Mouse (Mus musculus): ENCODE data around the gene Klhl41. TPM values are rescaled to one million over a fixed set of nuclear protein-coding genes. Genes with fewer than 3 reads are reported as not detected.
A peak's percentile ranks its signal among the peaks of the same experiment; 100 is the strongest.

Klhl41 gene
- polyA plus RNA-seq, 1 experiment from 2014 or later, result 1.6 TPM

GRCm38 (mm10) chr2:69690214-69690613 is 20.3 kb downstream of the Klhl41 start:
- Histone ChIP-seq H3K27ac (replicated peaks; ENCODE audit: low read depth, low read length) (no peak overlapping the region), H3K4me3 (ENCODE audit: low read depth, low read length) (no peak overlapping the region), H3K36me3 (replicated peaks; ENCODE audit: control insufficient read depth, insufficient read depth, low read depth, low read length) (peaks cover 5% of the 10 kb centered on the region; the same call in 1 of the 2 replicates), H3K9me3 (replicated peaks; ENCODE audit: control insufficient read depth, low read length) (no peaks in the 10 kb centered on the region), H3K27me3 (ENCODE audit: control insufficient read depth, insufficient read depth, low read length) (no peaks in the 10 kb centered on the region), H3K4me1 (ENCODE audit: control insufficient read depth, insufficient read depth, low read length) (no peaks in the 10 kb centered on the region), H3K9ac (replicated peaks; ENCODE audit: low read length) (no peak overlapping the region), H3K4me2 (ENCODE audit: low read depth, low read length) (no peak overlapping the region)
- ATAC-seq (replicated peaks; ENCODE audit: insufficient number of reproducible peaks, low FRiP score, low TSS enrichment, low read depth) (no peak), DNase-seq (ENCODE audit: low spot score) (no peak)
- 89% methylated on average over 3 of the region's 3 CpGs for WGBS

- Histone ChIP-seq H3K27ac (replicated peaks; ENCODE audit: low read depth, low read length) (no peak overlapping the region), H3K36me3 (replicated peaks; ENCODE audit: control insufficient read depth, insufficient read depth, low read depth, low read length) (peaks cover 5% of the 10 kb centered on the region; the same call in 1 of the 2 replicates)
- no peak for ATAC-seq (replicated peaks; ENCODE audit: insufficient number of reproducible peaks, low FRiP score, low TSS enrichment, low read depth)
Observed at GRCm38 (mm10) chr2:69690843-69691242, 20.9 kb downstream of the Klhl41 start.

GRCm38 (mm10) chr2:69693501-69693900 is 23.6 kb downstream of the Klhl41 start:
- no peaks in the 10 kb centered on the region for H3K4me1 ChIP-seq (ENCODE audit: control insufficient read depth, insufficient read depth, low read length)
- WGBS, result 93% methylated on average over 11 of the region's 11 CpGs
- no peak overlapping the region for H3K9ac ChIP-seq (replicated peaks; ENCODE audit: low read length)
- H3K27ac ChIP-seq (replicated peaks; ENCODE audit: low read depth, low read length), result no peak overlapping the region
- no peak overlapping the region for H3K4me3 ChIP-seq (ENCODE audit: low read depth, low read length)
- ATAC-seq (replicated peaks; ENCODE audit: insufficient number of reproducible peaks, low FRiP score, low TSS enrichment, low read depth) (no peak), DNase-seq (ENCODE audit: low spot score) (no peak)
- H3K4me2 ChIP-seq (ENCODE audit: low read depth, low read length), result no peak overlapping the region
- H3K9me3 ChIP-seq (replicated peaks; ENCODE audit: control insufficient read depth, low read length), result no peaks in the 10 kb centered on the region
- H3K36me3 ChIP-seq (replicated peaks; ENCODE audit: control insufficient read depth, insufficient read depth, low read depth, low read length), result peaks cover 5% of the 10 kb centered on the region; the same call in 1 of the 2 replicates
- H3K27me3 ChIP-seq (ENCODE audit: control insufficient read depth, insufficient read depth, low read length), result no peaks in the 10 kb centered on the region

More at GRCm38 (mm10) chr2:69690843-69691242, 20.9 kb downstream of the Klhl41 start:
- WGBS, result 93% methylated on average over 6 of the region's 6 CpGs
- Histone ChIP-seq H3K9me3 (replicated peaks; ENCODE audit: control insufficient read depth, low read length) (no peaks in the 10 kb centered on the region), H3K4me1 (ENCODE audit: control insufficient read depth, insufficient read depth, low read length) (no peaks in the 10 kb centered on the region), H3K4me3 (ENCODE audit: low read depth, low read length) (no peak overlapping the region), H3K9ac (replicated peaks; ENCODE audit: low read length) (no peak overlapping the region), H3K27me3 (ENCODE audit: control insufficient read depth, insufficient read depth, low read length) (no peaks in the 10 kb centered on the region), H3K4me2 (ENCODE audit: low read depth, low read length) (no peak overlapping the region)
- DNase-seq (ENCODE audit: low spot score), result no peak

- no peaks in the 10 kb centered on the region for H3K9me3 ChIP-seq (replicated peaks; ENCODE audit: control insufficient read depth, low read length)
- H3K4me2 ChIP-seq (ENCODE audit: low read depth, low read length), result no peak overlapping the region
- no peaks in the 10 kb centered on the region for H3K27me3 ChIP-seq (ENCODE audit: control insufficient read depth, insufficient read depth, low read length)
- no peak overlapping the region for H3K9ac ChIP-seq (replicated peaks; ENCODE audit: low read length)
- H3K27ac ChIP-seq (replicated peaks; ENCODE audit: low read depth, low read length), result no peak overlapping the region
- no peaks in the 10 kb centered on the region; the same call in none of the 2 replicates for H3K36me3 ChIP-seq (replicated peaks; ENCODE audit: control insufficient read depth, insufficient read depth, low read depth, low read length)
- DNase-seq (ENCODE audit: low spot score), result no peak
- 95% methylated on average over 8 of the region's 8 CpGs for WGBS
- ATAC-seq (replicated peaks; ENCODE audit: insufficient number of reproducible peaks, low FRiP score, low TSS enrichment, low read depth), result no peak
- no peaks in the 10 kb centered on the region for H3K4me1 ChIP-seq (ENCODE audit: control insufficient read depth, insufficient read depth, low read length)
- no peak overlapping the region for H3K4me3 ChIP-seq (ENCODE audit: low read depth, low read length)
Observed at GRCm38 (mm10) chr2:69700446-69700845, 30.5 kb downstream of the Klhl41 start.

GRCm38 (mm10) chr2:69712171-69712570 is 42.3 kb downstream of the Klhl41 start:
- ATAC-seq (replicated peaks; ENCODE audit: insufficient number of reproducible peaks, low FRiP score, low TSS enrichment, low read depth) (no peak), DNase-seq (ENCODE audit: low spot score) (no peak)
- H3K4me1 ChIP-seq (ENCODE audit: control insufficient read depth, insufficient read depth, low read length), result no peaks in the 10 kb centered on the region
- no peak overlapping the region for H3K9ac ChIP-seq (replicated peaks; ENCODE audit: low read length)
- WGBS, result 92% methylated on average over 14 of the region's 14 CpGs
- H3K27me3 ChIP-seq (ENCODE audit: control insufficient read depth, insufficient read depth, low read length), result no peaks in the 10 kb centered on the region
- H3K4me3 ChIP-seq (ENCODE audit: low read depth, low read length), result no peak overlapping the region
- no peak overlapping the region for H3K27ac ChIP-seq (replicated peaks; ENCODE audit: low read depth, low read length)
- H3K9me3 ChIP-seq (replicated peaks; ENCODE audit: control insufficient read depth, low read length), result no peaks in the 10 kb centered on the region
- no peaks in the 10 kb centered on the region for H3K36me3 ChIP-seq (replicated peaks; ENCODE audit: control insufficient read depth, insufficient read depth, low read depth, low read length)
- no peak overlapping the region for H3K4me2 ChIP-seq (ENCODE audit: low read depth, low read length)

- Histone ChIP-seq H3K4me3 (ENCODE audit: low read depth, low read length) (peak within 1 kb of the TSS; percentile 76), H3K27me3 (ENCODE audit: control insufficient read depth, insufficient read depth, low read length) (no peaks in the 10 kb centered on the region), H3K4me2 (ENCODE audit: low read depth, low read length) (peak within 1 kb of the TSS; percentile 64), H3K9ac (replicated peaks; ENCODE audit: low read length) (peak within 1 kb of the TSS; percentile 78), H3K36me3 (replicated peaks; ENCODE audit: control insufficient read depth, insufficient read depth, low read depth, low read length) (no peaks in the 10 kb centered on the region), H3K4me1 (ENCODE audit: control insufficient read depth, insufficient read depth, low read length) (no peaks in the 10 kb centered on the region), H3K9me3 (replicated peaks; ENCODE audit: control insufficient read depth, low read length) (no peaks in the 10 kb centered on the region), H3K27ac (replicated peaks; ENCODE audit: low read depth, low read length) (no peak within 1 kb of the TSS)
- under 1% methylated on average over 39 of the region's 39 CpGs for WGBS
- ATAC-seq (replicated peaks; ENCODE audit: insufficient number of reproducible peaks, low FRiP score, low TSS enrichment, low read depth) (peak; percentile 95), DNase-seq (ENCODE audit: low spot score) (peak; percentile 94)
Observed at GRCm38 (mm10) chr2:69712981-69713625, 43.2 kb downstream of the Klhl41 start, which contains the start of gene Fastkd1. TSS of gene Fastkd1 (minus strand) at chr2:69713516.

GRCm38 (mm10) chr2:69713626-69714014 is 43.7 kb downstream of the Klhl41 start:
- WGBS, result 35% methylated on average over 4 of the region's 4 CpGs
- Histone ChIP-seq H3K27me3 (ENCODE audit: control insufficient read depth, insufficient read depth, low read length) (no peaks in the 10 kb centered on the region), H3K4me3 (ENCODE audit: low read depth, low read length) (no peak overlapping the region), H3K27ac (replicated peaks; ENCODE audit: low read depth, low read length) (no peak overlapping the region), H3K36me3 (replicated peaks; ENCODE audit: control insufficient read depth, insufficient read depth, low read depth, low read length) (no peaks in the 10 kb centered on the region), H3K4me1 (ENCODE audit: control insufficient read depth, insufficient read depth, low read length) (no peaks in the 10 kb centered on the region), H3K4me2 (ENCODE audit: low read depth, low read length) (no peak overlapping the region; the same call in 1 of the 2 replicates), H3K9ac (replicated peaks; ENCODE audit: low read length) (no peak overlapping the region), H3K9me3 (replicated peaks; ENCODE audit: control insufficient read depth, low read length) (no peaks in the 10 kb centered on the region)
- ATAC-seq (replicated peaks; ENCODE audit: insufficient number of reproducible peaks, low FRiP score, low TSS enrichment, low read depth) (no peak), DNase-seq (ENCODE audit: low spot score) (no peak)

GRCm38 (mm10) chr2:69714126-69714525 is 44.2 kb downstream of the Klhl41 start:
- no peak overlapping the region for H3K4me2 ChIP-seq (ENCODE audit: low read depth, low read length)
- no peaks in the 10 kb centered on the region for H3K4me1 ChIP-seq (ENCODE audit: control insufficient read depth, insufficient read depth, low read length)
- H3K27me3 ChIP-seq (ENCODE audit: control insufficient read depth, insufficient read depth, low read length), result no peaks in the 10 kb centered on the region
- H3K9me3 ChIP-seq (replicated peaks; ENCODE audit: control insufficient read depth, low read length), result no peaks in the 10 kb centered on the region
- no peak for DNase-seq (ENCODE audit: low spot score)
- 78% methylated on average over 5 of the region's 5 CpGs for WGBS
- no peaks in the 10 kb centered on the region for H3K36me3 ChIP-seq (replicated peaks; ENCODE audit: control insufficient read depth, insufficient read depth, low read depth, low read length)
- H3K4me3 ChIP-seq (ENCODE audit: low read depth, low read length), result no peak overlapping the region
- no peak overlapping the region for H3K27ac ChIP-seq (replicated peaks; ENCODE audit: low read depth, low read length)
- no peak overlapping the region for H3K9ac ChIP-seq (replicated peaks; ENCODE audit: low read length)
- ATAC-seq (replicated peaks; ENCODE audit: insufficient number of reproducible peaks, low FRiP score, low TSS enrichment, low read depth), result no peak
